Mouse (Mus musculus) gastrocnemius, postnatal 14 days (tissue): Measurements from ENCODE around the gene Dkkl1. TPM values are rescaled to one million over a fixed set of nuclear protein-coding genes. Genes with fewer than 3 reads are reported as not detected.

Experiments
- DNase-seq: peaks from one replicate; pipeline ENCODE4 v3.0.0; 2021; ENCODE audit warnings: mixed read lengths
- intact Hi-C: fragments of 180-260 bp; cut with DNase I; formaldehyde crosslinking; loops from one replicate; pipeline ENCODE4 v1.15.1; 2025; ENCODE audit warnings: low total_unique reads
- total RNA-seq, 2 experiments: library from RNA; stranded (reverse); gene quantifications; 2 replicates each; pipeline ENCODE4 v1.2.3; 2021

Dkkl1 gene
- total RNA-seq, 2 experiments from 2014 or later: not detected

DNA sequence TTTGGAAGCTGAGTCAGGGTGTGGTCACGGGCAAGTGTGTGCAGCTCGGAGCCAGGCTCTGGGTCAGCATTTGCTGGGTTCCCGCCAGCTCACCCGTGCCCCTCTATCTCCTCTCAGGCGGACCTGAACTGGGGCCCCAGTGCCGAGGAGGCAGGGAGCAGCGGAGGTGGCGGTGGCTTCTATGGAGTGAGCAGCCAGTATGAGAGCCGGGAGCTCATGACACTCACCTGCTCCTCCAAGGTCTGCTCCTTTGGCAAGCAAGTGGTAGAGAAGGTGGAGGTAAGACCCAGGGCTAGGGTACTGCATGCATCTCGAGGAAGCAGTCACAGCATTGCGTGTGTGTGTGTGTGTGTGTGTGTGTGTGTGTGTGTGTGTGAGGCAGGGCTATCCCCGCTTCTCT is 19.2 kb upstream of the Dkkl1 start:
- no peak for DNase-seq
- intact Hi-C loops: no loop called here

DNA sequence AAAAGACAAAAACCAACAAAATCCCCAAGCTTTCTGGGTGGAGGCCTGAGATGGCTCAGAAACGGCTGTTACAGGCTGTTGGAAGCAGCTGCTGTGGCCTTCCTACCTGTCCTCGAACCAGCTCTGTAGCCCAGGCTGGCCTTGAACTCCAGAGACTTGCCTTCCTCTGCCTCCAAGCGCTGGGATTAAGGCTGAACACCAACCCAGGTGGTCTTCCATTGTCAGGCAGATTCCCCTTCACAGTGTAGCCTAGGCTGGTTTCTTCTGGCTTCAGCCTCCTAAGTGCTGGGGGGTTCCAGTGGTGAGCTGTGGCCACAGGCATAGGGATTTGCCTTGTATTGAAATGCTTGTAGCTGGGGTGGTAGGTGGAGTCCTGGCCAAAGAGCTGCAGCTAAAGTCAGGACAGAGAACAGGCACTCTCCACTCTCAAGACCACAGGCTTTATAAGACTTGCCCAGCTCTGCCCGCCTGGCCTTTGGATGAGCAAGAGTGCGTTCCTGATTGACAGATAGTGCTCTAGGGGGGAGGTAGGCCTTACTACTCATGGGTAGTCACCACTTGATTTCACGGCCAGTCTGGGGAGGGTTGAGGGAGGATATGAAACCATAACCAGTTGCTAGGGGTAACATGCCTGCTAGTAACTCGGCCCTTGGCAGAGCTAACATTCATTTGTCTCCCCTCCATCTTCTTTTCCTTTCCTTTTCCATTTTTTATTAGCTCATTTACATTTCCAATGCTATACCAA is 17.7 kb upstream of the Dkkl1 start:
- intact Hi-C loops: no loop called here
- no peak for DNase-seq

DNA sequence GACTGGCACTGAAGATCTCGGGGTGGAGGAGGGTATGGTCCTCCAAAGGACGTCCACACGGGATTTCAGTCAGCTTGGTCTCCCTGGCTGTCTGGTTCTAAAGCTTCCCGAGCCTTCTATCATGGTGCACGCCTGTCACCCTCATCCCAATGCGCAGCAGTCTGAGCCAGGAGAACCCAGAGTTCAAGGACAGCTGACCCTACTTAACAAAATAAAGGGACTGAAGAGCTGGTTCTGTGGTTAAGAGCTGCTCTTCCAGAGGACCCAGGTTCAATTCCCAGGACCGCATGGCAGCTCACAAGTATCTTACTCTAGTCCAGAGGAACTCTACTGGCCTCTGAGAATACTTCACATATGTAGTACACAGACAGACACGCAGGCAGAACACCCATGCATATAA is 17.1 kb upstream of the Dkkl1 start:
- no peak for DNase-seq
- intact Hi-C loops: no loop called here

DNA sequence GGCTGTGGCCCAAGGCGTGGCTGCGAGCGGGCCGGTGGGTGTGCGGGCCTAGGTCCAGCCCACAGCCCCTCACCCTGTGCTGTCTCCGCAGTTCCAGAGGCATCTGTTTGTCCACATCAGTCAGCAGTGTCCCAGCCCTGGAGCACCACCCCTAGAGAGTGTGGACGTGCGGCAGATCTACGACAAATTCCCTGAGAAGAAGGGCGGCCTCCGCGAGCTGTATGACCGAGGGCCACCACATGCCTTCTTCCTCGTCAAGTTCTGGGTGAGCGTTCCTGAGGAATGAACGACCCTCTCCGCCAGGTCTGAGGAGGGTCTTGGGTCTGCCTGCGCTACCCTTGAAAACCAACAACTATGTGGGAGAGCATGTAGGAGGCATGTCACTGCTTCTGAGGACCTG is 16.6 kb upstream of the Dkkl1 start:
- intact Hi-C loops: no loop called here
- no peak for DNase-seq

DNA sequence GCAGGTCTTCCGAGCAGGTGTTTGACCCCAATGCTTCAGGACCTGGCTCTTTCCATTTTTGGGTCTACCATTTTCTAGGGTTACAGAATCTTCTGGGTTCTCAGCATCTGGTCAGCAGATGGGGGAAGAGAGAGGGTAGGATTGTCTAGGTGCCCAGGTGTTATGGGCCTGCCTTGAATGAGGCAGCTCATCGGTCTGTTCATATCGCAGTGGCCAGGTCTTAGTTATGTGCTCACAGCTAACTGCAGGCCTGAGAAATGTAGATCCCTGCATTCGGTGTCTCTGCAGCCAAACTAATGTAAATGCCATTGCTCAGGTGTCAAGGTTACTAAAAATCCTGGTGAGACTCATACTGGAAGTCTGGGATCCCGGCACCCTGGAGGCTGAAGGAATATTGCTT is 14.5 kb upstream of the Dkkl1 start:
- intact Hi-C loops: no loop called here
- no peak for DNase-seq

DNA sequence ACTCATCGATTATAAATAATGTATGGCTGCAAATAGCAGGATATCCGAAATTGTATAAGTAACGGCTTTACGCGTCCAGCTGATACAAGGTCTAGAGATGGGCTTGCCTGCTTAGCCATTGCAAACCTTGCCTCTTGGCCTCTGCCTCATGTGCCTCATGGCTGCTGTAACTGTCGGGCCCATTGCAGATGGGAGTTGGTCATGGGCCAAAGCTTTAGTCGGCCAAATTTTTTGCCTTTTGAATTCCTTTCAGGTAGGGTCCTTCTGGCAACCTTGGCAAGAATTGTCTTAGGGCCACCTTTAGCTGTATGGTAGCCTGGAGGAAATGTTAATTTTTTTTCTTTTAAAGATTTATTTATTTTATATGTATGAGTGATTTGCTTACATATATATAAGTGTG is 12.9 kb upstream of the Dkkl1 start:
- DNase-seq: no peak

DNA sequence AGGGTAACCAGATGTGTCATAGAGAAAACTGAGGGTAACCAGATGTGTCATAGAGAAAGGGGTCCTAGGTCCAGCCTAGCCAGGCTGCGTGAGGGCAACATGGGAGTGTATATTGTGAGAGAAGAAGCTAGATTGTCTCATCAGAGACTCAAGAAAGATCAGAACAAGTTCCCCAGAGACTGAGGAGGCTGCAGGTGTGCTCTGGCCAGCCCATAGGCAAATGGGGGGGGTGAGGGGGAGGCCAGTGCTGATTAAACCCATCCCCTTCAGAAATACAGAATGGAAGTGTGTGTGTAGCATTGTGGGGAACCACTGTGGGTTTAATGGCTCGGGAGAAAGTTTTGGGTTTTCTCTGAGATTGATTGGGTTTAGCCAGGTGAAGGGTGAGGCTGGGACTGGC is 9.7 kb upstream of the Dkkl1 start:
- no peak for DNase-seq
- intact Hi-C loops: no loop called here

More for the DNA sequence above, 12.9 kb upstream of the Dkkl1 start:
- intact Hi-C loops: no loop called here

DNA sequence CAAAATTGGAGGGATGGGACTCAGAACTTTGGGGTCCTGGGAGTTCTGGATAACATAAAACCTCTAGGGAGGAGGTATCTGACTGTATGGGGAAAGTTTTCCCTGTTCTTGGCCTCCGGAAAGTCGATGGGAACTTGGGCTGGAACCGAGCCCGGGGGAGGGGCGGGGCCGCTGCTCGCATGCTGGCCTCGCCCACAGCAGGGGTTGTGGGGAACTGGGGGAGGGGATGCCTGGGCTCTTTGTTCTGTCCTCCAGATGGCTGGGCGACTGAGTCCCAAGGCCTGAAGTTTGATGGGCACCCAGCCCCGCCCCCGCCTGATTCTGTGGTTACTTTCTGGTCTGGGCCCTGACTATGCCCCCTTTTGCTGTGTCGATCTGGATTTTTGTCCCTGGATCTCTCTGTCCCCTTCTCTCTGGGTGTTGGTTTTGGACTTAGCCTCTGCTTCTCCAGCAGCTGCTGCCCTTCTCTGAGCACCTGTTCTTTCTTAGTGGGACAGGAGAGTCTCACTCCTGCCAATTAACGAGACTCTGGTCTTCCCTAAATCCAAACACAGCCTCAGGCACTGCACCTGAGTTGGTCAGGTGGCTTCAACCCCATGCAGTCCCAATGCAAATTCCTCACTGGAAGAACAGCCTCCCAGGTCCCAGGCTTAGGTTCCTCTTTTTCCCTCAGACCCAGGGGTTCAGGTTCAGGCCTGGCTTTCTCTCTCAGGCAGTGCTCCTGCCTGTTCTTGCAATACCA is 4.7 kb upstream of the Dkkl1 start:
- intact Hi-C loops: no loop called here
- peak; percentile 76 for DNase-seq

DNA sequence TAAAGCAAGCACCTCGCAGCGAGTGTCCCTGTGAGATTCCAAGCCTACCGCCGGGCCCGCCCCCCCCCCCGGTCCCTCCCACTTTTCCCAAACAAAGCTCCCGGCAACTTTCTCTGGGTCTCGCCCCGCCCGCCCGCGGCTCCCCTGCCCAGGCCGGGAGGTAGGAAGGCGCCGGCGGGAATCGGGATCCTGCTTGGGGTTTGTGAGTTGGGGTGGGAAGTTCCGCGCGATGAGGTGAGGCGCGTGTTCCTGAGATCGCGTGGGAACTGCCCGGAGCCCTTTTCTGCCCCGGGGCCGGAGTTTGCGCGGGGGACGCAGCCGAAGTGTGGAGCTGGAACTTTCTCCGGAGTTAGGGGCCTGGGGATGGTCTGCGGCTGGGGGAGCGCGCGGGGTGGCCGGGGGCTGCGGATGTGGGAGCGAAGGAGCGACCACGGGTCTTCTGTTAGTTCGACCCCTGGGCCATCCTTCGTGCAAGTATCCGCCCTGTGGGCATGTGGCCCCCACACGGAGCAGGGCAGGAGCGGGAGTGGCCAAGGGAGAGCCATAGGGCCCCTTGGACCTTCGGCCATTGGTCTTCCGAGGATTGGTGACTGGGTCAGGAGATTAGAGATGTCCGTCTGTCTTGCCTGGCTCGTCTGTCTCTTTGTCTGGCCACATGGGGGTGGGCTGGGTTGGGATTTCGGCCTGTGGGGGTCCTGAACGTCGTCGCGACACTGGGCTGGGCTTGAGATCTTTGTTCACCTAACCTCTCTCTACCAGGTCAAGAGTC is 3.9 kb upstream of the Dkkl1 start, which contains the start of gene Tead2:
Tead2 (plus strand) TSS at position 81 of the 769 bp plus-strand sequence.
- intact Hi-C loops: no loop called here
- peak; percentile 51 for DNase-seq

- DNase-seq: no peak
- intact Hi-C loops: no loop called here
Observed at GRCm38 (mm10) chr7:45213708-45214107, 1.8 kb upstream of the Dkkl1 start.

GRCm38 (mm10) chr7:45212356-45212755 is 409 bp upstream of the Dkkl1 start:
- no peak for DNase-seq
- intact Hi-C loops: no loop called here

DNA sequence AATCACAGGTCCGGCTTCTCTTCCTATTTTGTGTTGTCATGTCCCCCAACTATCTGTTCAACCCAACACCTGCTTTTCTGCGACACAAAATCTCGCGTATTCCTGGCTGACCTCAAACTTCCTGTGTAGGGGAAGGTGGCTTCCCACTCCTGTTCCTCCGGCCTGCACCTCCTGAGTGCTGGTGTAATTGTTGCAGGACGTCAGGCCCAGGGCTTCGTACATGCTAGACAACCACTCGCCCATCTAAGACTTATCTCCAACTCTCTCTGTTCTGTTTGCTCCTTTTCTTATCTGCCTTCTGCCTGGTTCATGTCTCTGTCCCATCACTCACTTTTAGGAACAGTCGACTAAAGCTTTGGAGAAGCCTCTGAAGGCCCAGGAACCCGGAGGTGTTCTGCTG is 877 bp downstream of the Dkkl1 start:
- DNase-seq: no peak
- intact Hi-C loops: no loop called here

- DNase-seq: no peak
- intact Hi-C loops: no loop called here
Observed at GRCm38 (mm10) chr7:45208260-45208659, 3.7 kb downstream of the Dkkl1 start.

DNA sequence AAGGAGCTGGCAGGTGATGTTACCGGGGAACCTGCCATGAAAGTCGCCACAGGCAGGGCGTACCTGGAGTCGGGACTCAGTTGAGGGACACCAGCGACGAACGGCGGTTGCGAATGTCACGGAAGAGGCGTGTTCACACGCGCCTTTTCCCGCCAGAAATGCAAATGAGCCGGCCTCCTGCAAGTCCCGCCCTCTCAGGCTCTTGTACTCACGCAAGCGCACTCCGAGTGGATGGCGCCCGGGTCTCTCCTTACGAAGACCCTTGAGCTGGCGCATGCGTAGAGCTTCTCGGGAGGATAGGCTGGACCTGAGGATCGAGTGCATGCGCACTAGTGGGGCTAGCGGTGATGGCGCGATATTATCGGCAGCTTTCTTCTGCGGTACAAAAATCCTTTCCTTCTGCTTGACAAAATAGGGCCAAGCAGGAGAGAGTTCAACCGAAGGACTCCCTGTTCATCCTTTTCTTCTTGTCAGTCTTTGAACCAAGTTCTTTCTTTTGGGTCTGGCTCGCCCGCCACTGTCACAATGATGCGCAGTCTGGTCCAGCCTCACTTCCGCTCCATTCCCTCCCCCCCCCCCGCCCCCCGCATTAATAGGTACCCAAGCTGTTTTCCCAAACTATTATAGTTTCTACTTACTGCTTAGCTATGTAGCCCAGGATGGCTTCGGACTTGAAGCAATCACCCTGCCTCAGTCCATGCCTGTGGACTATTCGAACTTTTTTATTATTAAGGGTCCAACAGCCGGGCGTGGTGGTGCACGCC is 7.4 kb downstream of the Dkkl1 start, which contains the start of gene Ccdc155:
Ccdc155 (minus strand) TSS at position 513 of the 764 bp plus-strand sequence.
- intact Hi-C loops: no loop called here
- DNase-seq: peak; percentile 89

GRCm38 (mm10) chr7:45202654-45203053 is 9.3 kb downstream of the Dkkl1 start:
- no peak for DNase-seq
- intact Hi-C loops: no loop called here

DNA sequence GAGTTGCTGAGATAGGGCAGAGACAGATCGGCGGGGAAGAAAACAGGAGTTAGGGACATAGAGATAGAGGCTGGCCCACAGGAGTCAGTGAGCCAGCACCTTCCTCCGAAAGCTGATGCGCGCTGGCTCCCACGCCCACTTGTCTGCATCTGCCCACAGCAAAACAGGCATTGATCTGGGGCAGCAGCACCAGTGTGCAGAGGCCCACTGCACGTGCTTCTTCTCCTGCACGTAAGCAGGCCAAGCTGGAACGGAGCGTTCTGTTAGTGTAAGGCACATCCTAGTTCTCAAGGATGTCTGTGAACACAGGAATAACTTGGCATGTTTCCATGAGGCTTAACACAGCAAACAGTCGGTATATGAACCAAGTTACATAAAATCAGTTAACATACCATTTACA is 13.0 kb downstream of the Dkkl1 start:
- intact Hi-C loops: no loop called here
- no peak for DNase-seq

DNA sequence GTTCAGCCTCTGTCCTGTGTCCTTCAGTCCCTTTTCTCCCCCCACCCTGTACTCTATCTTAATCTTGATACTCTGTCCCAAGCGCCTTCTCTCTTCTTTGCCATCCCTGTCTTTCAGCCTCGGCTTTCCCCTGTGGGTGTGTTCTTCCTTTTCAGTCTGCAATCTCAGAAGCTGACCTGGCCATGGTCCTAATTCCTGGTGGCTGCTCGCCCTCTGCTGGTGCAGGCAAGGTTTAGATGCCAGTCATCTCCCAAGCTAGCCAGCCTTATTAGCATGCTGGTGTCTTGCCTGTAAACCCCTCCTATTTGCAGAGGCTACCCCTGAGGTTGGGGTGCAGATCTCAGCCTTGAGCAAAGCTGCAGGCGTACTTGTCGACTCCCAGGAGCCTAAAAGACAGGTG is 13.5 kb downstream of the Dkkl1 start:
- DNase-seq: peak; percentile 80
- intact Hi-C loops: no loop called here

- intact Hi-C loops: no loop called here
- DNase-seq: no peak
Observed at GRCm38 (mm10) chr7:45196994-45197393, 15.0 kb downstream of the Dkkl1 start.

- intact Hi-C loops: no loop called here
- DNase-seq: no peak
Observed at GRCm38 (mm10) chr7:45196176-45196535, 15.8 kb downstream of the Dkkl1 start.
